Mouse (Mus musculus) embryonic facial prominence, embryonic 13.5 days (tissue): Measurements from ENCODE around the gene Zfp366. TPM values are rescaled to one million over a fixed set of nuclear protein-coding genes. Genes with fewer than 3 reads are reported as not detected.

Experiments used
- ATAC-seq: fragments of 200-750 bp; cut with Nextera tagmentation; 2 replicates; pipeline ENCODE4 v1.8.0; 2017; ENCODE audit warnings: low read depth; ENCODE audit not compliant: insufficient number of reproducible peaks, insufficient read depth, low FRiP score, low TSS enrichment
- H3K27ac ChIP-seq: fragments of 300-500 bp; sonication (generic); 2 replicates; pipeline ENCODE4 v1.5.1; 2015; ENCODE audit warnings: moderate library complexity, mild to moderate bottlenecking, inconsistent platforms
- H3K27me3 ChIP-seq: fragments of 300-500 bp; sonication (generic); 2 replicates; pipeline ENCODE4 v1.6.1; 2015; ENCODE audit warnings: mild to moderate bottlenecking, inconsistent platforms
- H3K36me3 ChIP-seq: fragments of 300-500 bp; sonication (generic); 2 replicates; pipeline ENCODE4 v1.6.1; 2015; ENCODE audit warnings: mild to moderate bottlenecking, inconsistent platforms
- H3K4me1 ChIP-seq: fragments of 300-500 bp; sonication (generic); 2 replicates; pipeline ENCODE4 v1.6.1; 2015; ENCODE audit warnings: inconsistent platforms
- H3K4me2 ChIP-seq: fragments of 300-500 bp; sonication (generic); 2 replicates; pipeline ENCODE4 v1.6.1; 2015; ENCODE audit warnings: moderate library complexity, mild to moderate bottlenecking, inconsistent platforms
- H3K4me3 ChIP-seq: fragments of 300-500 bp; sonication (generic); 2 replicates; pipeline ENCODE4 v1.5.1; 2015; ENCODE audit warnings: mild to moderate bottlenecking, inconsistent platforms
- H3K9ac ChIP-seq: fragments of 300-500 bp; sonication (generic); 2 replicates; pipeline ENCODE4 v1.6.1; 2015; ENCODE audit warnings: mild to moderate bottlenecking, inconsistent platforms
- H3K9me3 ChIP-seq: fragments of 300-500 bp; sonication (generic); 2 replicates; pipeline ENCODE4 v1.6.1; 2016; ENCODE audit warnings: inconsistent platforms
- WGBS: fragments of 180-500 bp; shearing (Covaris S2); methylation state at CpG from one replicate; pipeline ENCODE4 v1.1.7; 2015; ENCODE audit warnings: mixed read lengths; 5-methylcytosine and 5-hydroxymethylcytosine counted together
- polyA plus RNA-seq: library from polyadenylated mRNA; unstranded; fragments of >200 nt; fragmentation: Nextera tagmentation; extraction: Ambion mirVana; gene quantifications from 2 replicates; pipeline ENCODE4 v1.2.1, GENCODE M21; 2015

The Zfp366 gene
- polyA plus RNA-seq, 1 experiment from 2014 or later = 0.42 TPM

DNA sequence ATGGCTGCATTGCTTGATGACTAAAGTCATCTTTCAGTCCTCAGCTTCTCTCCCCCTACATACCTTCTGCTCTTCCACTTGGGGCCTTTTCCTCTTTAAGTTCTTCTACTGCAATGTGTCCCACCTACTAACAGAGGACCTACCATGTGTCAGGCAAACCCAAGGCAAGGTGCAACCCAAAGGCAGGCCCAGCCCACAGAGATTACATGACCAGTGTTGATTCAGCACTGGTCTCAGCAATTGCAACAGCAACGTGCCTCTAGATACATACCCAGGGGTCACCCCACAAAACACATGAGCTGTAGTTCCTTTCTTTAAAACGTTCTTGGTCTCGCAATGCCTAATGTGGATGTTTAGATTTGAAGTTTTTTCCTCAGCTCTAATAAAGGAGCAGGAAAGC, 57.4 kb downstream of the Zfp366 start:
- Histone ChIP-seq H3K36me3 (no peaks in the 10 kb centered on the region), H3K4me2 (no peak overlapping the region), H3K4me1 (peaks cover 28% of the 10 kb centered on the region), H3K27ac (no peak overlapping the region), H3K27me3 (no peaks in the 10 kb centered on the region), H3K9me3 (no peaks in the 10 kb centered on the region), H3K4me3 (no peak overlapping the region), H3K9ac (no peak overlapping the region)
- ATAC-seq = no peak
- WGBS = 85% methylated on average over 3 of the region's 3 CpGs

DNA sequence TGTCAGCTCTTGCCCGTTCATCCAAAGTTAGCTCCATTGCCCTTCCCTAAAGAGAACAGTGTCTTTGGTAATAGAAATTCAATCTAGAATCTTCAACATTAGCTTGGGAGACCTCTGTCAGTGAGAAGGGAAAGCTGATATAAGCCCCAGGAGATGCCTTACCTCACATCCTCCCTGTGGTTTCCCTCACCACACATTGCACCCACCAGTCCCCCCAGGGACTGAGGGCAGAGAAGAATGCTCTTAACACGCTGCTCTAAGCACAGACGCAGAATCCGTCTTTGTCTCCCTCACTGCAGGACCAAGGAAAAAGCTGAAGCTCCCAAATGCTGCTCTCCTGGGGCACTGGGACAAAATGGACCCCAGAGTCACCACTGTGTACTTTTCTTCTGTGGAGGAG, 58.3 kb downstream of the Zfp366 start:
- WGBS = 52% methylated on average over 4 of the region's 4 CpGs
- Histone ChIP-seq H3K36me3 (no peaks in the 10 kb centered on the region), H3K27ac (no peak overlapping the region), H3K4me2 (no peak overlapping the region), H3K27me3 (no peaks in the 10 kb centered on the region), H3K4me3 (no peak overlapping the region), H3K4me1 (peaks cover 28% of the 10 kb centered on the region), H3K9ac (no peak overlapping the region), H3K9me3 (no peaks in the 10 kb centered on the region)
- ATAC-seq = no peak

DNA sequence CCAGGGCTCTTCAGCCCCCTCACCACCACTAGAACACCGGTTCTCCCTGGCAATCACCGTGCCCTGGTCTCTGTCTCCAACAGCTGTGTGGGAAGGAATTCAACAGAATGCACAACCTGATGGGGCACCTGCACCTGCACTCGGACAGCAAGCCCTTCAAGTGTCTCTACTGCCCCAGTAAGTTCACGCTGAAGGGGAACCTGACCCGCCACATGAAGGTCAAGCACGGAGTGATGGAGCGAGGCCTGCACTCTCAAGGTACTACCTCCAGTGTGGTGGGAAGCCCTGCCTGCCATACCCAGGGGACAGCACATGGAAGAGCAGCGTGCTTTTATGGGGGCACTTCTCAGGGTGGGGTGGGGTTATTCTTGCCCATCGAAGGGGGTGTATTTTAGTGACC, 59.2 kb downstream of the Zfp366 start:
- H3K36me3 ChIP-seq = no peaks in the 10 kb centered on the region
- no peak overlapping the region for H3K4me2 ChIP-seq
- WGBS = 84% methylated on average over 9 of the region's 9 CpGs
- peaks cover 21% of the 10 kb centered on the region for H3K4me1 ChIP-seq
- no peak overlapping the region for H3K9ac ChIP-seq
- no peak overlapping the region for H3K27ac ChIP-seq
- no peak for ATAC-seq
- no peaks in the 10 kb centered on the region for H3K27me3 ChIP-seq
- no peaks in the 10 kb centered on the region for H3K9me3 ChIP-seq
- H3K4me3 ChIP-seq = no peak overlapping the region

DNA sequence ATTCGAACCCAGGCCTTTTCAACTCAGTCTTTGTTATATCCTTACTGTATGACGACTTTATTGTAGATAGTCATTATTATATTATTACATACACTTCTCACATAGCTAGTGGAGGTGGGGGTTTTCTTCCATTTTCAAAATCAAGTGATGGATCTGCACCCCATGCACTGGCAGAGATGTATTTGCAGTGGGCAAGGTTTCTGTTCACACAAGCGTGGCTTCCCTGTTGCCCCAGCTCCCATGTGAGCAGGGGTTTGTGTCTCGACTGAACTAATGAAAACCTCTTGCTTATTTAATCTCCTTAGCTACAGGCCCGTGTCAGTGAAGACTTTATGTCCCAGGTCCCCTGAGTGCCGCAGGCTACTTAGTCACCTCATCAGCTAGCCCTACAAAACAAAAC, 59.8 kb downstream of the Zfp366 start:
- no peak overlapping the region for H3K4me3 ChIP-seq
- no peak for ATAC-seq
- H3K9ac ChIP-seq = no peak overlapping the region
- H3K9me3 ChIP-seq = no peaks in the 10 kb centered on the region
- H3K4me1 ChIP-seq = peaks cover 14% of the 10 kb centered on the region
- no peak overlapping the region for H3K27ac ChIP-seq
- WGBS = 54% methylated on average over 6 of the region's 6 CpGs
- H3K36me3 ChIP-seq = no peaks in the 10 kb centered on the region
- H3K27me3 ChIP-seq = no peaks in the 10 kb centered on the region
- no peak overlapping the region for H3K4me2 ChIP-seq

DNA sequence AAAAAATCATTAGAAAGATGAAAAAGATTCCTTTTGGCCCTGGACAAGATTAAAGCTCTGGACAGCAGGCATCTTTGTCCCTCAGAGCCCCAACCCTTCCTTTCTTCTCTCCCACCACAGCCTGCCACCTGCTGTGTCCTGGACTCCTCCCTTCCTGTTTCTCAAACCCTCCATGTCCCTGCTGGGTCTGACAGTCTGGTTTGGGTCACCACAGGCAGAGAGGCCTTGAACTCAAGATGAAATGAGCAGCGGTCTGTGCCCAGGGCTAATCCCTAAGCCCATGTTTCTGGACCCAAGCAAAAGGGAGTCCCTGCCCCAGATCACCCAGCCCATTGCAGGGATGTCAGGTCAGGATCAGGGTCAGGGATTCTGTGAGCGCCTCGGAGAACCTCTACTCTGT, 60.3 kb downstream of the Zfp366 start:
- no peaks in the 10 kb centered on the region for H3K36me3 ChIP-seq
- H3K9me3 ChIP-seq = no peaks in the 10 kb centered on the region
- no peak overlapping the region for H3K4me3 ChIP-seq
- no peak overlapping the region for H3K9ac ChIP-seq
- no peak overlapping the region for H3K27ac ChIP-seq
- no peaks in the 10 kb centered on the region for H3K27me3 ChIP-seq
- 54% methylated on average over 3 of the region's 3 CpGs for WGBS
- no peak for ATAC-seq
- H3K4me2 ChIP-seq = no peak overlapping the region
- H3K4me1 ChIP-seq = peaks cover 10% of the 10 kb centered on the region; the same call in 1 of the 2 replicates

DNA sequence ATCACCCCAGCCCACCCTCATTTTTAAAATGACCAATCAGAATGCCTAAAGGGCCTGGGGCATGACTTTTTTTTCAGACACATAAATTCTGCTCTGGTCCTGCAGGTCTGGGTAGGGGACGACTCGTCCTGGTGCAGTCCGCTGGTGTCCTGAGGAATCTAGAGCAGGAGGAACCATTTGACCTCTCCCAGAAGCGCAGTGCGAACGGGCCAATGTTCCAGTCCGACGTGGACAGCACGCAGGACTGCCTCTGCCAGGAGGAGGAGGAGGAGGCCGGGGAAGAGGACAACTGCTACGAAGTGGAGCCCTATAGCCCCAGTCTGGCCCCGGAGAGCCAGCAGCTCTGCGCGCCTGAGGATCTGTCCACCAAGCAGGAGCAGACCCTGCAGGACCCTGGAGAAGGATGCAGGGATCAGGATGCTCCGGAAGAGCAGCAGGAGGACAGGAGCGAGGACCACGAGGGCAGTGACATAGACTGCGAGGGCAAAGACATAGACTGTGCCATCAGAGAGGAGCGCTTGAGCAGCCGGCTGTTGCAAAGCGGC, 61.4 kb downstream of the Zfp366 start:
- ATAC-seq = no peak
- no peak overlapping the region for H3K4me2 ChIP-seq
- no peak overlapping the region for H3K27ac ChIP-seq
- H3K9me3 ChIP-seq = no peaks in the 10 kb centered on the region
- 0 out of 2 replicates have a peak, but pooled peaks cover 7% of the 10 kb centered on the region for H3K4me1 ChIP-seq
- H3K36me3 ChIP-seq = no peaks in the 10 kb centered on the region
- WGBS = 85% methylated on average over 21 of the region's 21 CpGs
- H3K9ac ChIP-seq = no peak overlapping the region
- no peaks in the 10 kb centered on the region for H3K27me3 ChIP-seq
- H3K4me3 ChIP-seq = no peak overlapping the region

DNA sequence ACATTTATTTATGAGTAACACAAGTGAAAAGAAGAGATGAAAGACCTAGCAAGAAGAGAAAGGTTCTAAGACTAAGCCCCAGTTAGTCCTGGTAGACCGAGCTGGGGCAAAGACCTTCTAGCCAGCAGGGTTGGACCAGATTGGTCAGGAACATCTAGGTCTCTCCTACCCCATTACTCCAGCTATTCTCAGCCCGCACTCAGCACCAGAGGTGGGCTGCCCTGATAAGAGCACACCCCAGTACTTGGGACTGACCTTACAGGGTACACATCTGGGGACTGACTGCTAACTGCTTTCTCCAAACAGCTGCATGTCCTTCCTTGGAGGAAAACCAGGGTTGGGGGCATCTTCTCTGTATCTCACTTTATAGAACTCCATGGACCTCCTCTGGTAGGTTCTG, 66.2 kb downstream of the Zfp366 start:
- no peaks in the 10 kb centered on the region for H3K27me3 ChIP-seq
- H3K27ac ChIP-seq = no peak overlapping the region
- no peak overlapping the region for H3K4me2 ChIP-seq
- ATAC-seq = no peak
- no peak overlapping the region for H3K9ac ChIP-seq
- no peaks in the 10 kb centered on the region for H3K9me3 ChIP-seq
- no peaks in the 10 kb centered on the region for H3K36me3 ChIP-seq
- no peak overlapping the region for H3K4me3 ChIP-seq
- no peaks in the 10 kb centered on the region for H3K4me1 ChIP-seq
- 89% methylated on average over 2 of the region's 2 CpGs for WGBS

DNA sequence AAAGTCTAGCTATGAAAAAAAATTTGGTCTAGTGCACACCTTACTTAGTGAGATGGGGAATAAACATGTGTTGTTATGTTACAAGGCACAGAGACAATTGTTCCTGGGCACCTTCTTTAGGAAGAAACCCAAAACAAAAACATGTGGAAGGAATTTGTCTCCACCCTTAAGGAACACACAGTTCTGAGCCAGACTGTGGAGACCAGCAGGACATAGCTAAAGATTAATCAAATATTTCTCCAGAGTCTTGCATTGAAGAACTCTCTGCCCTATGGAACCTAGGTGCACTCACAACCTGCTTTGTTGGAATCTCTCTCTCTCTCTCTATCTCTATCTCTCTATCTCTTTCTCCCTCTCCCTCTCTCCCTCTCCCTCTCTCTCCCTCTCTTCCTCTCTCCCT, 69.6 kb downstream of the Zfp366 start:
- no peaks in the 10 kb centered on the region for H3K27me3 ChIP-seq
- H3K4me1 ChIP-seq = no peaks in the 10 kb centered on the region
- H3K36me3 ChIP-seq = no peaks in the 10 kb centered on the region
- no peak for ATAC-seq
- no peak overlapping the region for H3K9ac ChIP-seq
- no peak overlapping the region for H3K4me3 ChIP-seq
- H3K4me2 ChIP-seq = no peak overlapping the region
- H3K27ac ChIP-seq = no peak overlapping the region
- H3K9me3 ChIP-seq = no peaks in the 10 kb centered on the region

DNA sequence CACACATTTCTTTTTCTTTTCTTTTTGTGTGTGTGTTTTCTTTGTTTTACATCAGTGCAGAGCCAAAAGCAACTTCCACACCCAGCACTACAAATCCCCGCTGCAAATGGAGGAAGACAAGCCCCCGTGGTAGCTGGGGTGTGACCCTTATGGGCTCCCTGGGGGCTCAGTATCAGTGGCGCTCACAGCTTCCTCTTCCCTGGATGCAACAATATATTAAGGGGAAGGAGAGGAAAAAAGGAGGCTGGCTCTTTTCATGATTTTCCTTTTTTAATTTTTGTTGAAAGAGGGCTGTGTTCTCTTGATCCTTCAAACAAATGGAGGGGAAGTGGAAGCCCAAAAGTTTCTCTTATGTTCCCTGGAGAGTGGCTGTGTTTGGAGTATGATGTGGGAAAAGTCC, 70.2 kb downstream of the Zfp366 start:
- Histone ChIP-seq H3K4me3 (no peak overlapping the region), H3K36me3 (no peaks in the 10 kb centered on the region), H3K4me2 (no peak overlapping the region), H3K4me1 (no peaks in the 10 kb centered on the region), H3K9me3 (no peaks in the 10 kb centered on the region), H3K9ac (no peak overlapping the region), H3K27ac (no peak overlapping the region), H3K27me3 (no peaks in the 10 kb centered on the region)
- ATAC-seq = no peak
- 34% methylated on average over 3 of the region's 3 CpGs for WGBS

DNA sequence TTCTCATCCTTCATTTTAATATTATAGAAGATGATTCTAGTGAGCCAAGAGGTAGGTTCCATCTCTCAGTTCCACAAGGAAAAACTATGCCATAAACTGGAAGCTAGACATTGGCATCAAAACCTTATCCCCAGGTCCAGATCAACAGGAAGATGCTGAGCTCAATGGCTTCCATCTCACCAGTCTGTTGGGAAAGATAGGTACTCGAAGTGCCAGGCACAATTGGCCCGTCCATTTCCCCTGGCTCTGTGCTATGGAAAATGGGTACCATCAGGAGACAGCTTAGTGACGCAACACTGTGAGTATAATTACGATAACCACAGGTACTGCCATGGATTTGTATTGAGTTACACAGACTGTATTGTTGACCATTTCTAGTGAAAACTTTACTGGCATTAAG, 72.3 kb downstream of the Zfp366 start:
- no peak overlapping the region for H3K9ac ChIP-seq
- whole genome bisulfite sequencing = 83% methylated on average over 4 of the region's 4 CpGs
- no peak overlapping the region for H3K27ac ChIP-seq
- H3K9me3 ChIP-seq = no peaks in the 10 kb centered on the region
- no peaks in the 10 kb centered on the region for H3K27me3 ChIP-seq
- H3K4me1 ChIP-seq = no peaks in the 10 kb centered on the region
- no peak overlapping the region for H3K4me3 ChIP-seq
- H3K36me3 ChIP-seq = no peaks in the 10 kb centered on the region
- no peak for ATAC-seq
- no peak overlapping the region for H3K4me2 ChIP-seq

DNA sequence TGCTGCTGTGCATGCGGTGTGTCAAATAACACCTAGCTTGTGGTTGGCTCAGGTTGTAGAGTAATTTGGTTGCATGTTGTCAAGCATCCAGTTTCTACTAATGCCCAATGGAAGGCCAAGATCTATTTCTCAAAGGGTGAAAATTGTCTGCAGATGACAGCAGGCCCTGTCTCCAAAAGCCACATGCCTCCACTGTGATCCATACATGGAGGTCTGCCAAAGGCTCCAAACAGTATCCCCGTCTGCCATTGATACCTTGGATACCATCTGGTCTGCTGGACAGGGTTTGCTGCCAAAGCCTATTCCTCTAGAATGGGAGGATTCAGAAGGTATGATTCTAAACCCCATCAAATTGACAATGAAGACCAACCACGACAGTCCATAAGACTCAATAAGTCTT, 74.1 kb downstream of the Zfp366 start:
- Histone ChIP-seq H3K27ac (no peak overlapping the region), H3K27me3 (no peaks in the 10 kb centered on the region), H3K9ac (no peak overlapping the region), H3K4me2 (no peak overlapping the region), H3K36me3 (no peaks in the 10 kb centered on the region), H3K4me1 (no peaks in the 10 kb centered on the region), H3K4me3 (no peak overlapping the region), H3K9me3 (no peaks in the 10 kb centered on the region)
- no peak for ATAC-seq
- WGBS = 88% methylated on average over 3 of the region's 3 CpGs

DNA sequence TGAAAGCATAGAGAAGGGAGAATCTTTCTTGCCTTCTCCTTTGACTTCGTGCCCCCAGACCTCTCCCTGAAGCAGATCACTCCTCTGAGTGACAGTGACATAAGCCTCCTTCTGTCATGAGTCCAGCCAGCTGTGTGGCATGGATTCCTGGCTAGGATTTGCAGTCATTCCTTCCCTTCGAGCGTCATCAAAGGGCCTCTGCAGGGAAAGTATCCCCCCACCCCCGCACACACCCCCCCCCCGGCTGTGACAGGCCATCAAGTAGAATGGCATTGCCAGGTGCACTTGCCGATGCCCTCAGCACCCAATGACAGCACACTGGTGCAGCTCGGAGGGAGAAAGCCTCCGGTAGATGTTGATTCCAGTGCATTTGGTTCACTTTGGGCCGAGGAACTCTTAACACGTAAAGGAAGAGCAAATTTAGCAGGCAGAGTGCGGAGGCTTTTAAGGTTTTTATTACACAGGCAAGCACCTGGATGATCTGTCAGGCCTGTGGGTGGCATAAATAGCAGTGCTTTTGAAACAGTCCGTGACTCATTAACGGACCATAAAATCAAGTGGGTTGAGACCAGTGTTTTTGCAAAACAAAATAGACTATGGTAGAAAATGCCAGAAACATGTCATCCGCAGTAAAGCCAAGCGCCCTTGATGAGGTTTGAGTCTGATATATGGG, 75.0 kb downstream of the Zfp366 start:
- Histone ChIP-seq H3K9ac (no peak overlapping the region), H3K36me3 (no peaks in the 10 kb centered on the region), H3K9me3 (no peaks in the 10 kb centered on the region), H3K27ac (no peak overlapping the region), H3K27me3 (no peaks in the 10 kb centered on the region), H3K4me2 (no peak overlapping the region), H3K4me3 (no peak overlapping the region), H3K4me1 (no peaks in the 10 kb centered on the region)
- no peak for ATAC-seq
- WGBS = 76% methylated on average over 15 of the region's 15 CpGs
